ENCODE assay signal across 8 mouse cellular contexts in genomic region chr3:130181591-130181980, GRCm38 (mm10). TPM values are rescaled to one million over a fixed set of nuclear protein-coding genes. Genes with fewer than 3 reads are reported as not detected.
DNase-seq lines count a peak whose midpoint lies in the region; ATAC-seq lines count a peak whose summit lies in the region.

No protein-coding gene starts in this region.

- DNase-seq in heart, postnatal 10 days = no peak
- DNase-seq in midbrain, embryonic 11.5 days (ENCODE audit: low spot score, missing footprints) = peak; percentile 92
- DNase-seq in cerebellum, adult 11 months = no peak
- no peak for DNase-seq in adrenal gland, postnatal 14 days
- no peak for DNase-seq in right cerebral cortex, postnatal 4 days

- no peaks in the 10 kb centered on the region for H3K36me3 ChIP-seq in heart, embryonic 12.5 days
- H3K36me3 ChIP-seq in hindbrain, embryonic 12.5 days = no peaks in the 10 kb centered on the region
- H3K36me3 ChIP-seq in midbrain, embryonic 11.5 days (ENCODE audit: control insufficient read depth, insufficient read depth, low read length) = no peaks in the 10 kb centered on the region

- ATAC-seq in heart, embryonic 12.5 days (ENCODE audit: insufficient number of reproducible peaks, low FRiP score) = no peak
- no peak for ATAC-seq in hindbrain, embryonic 12.5 days (ENCODE audit: low FRiP score)
- ATAC-seq in midbrain, embryonic 11.5 days (ENCODE audit: low FRiP score) = no peak

- H3K4me2 ChIP-seq in heart, embryonic 12.5 days = peak overlapping the region; percentile 94
- H3K4me2 ChIP-seq in hindbrain, embryonic 12.5 days (replicated peaks) = peak overlapping the region; percentile 99
- H3K4me2 ChIP-seq in midbrain, embryonic 11.5 days = peak overlapping the region; percentile 91

- WGBS in heart, embryonic 12.5 days = 16% methylated on average over 8 of the region's 8 CpGs
- 23% methylated on average over 8 of the region's 8 CpGs for WGBS in hindbrain, embryonic 12.5 days
- 23% methylated on average over 8 of the region's 8 CpGs for WGBS in midbrain, embryonic 11.5 days

- H3K27me3 ChIP-seq in heart, embryonic 12.5 days (replicated peaks) = peaks cover 5% of the 10 kb centered on the region; the same call in 1 of the 2 replicates
- H3K27me3 ChIP-seq in hindbrain, embryonic 12.5 days = peaks cover 11% of the 10 kb centered on the region
- H3K27me3 ChIP-seq in midbrain, embryonic 11.5 days (ENCODE audit: control insufficient read depth, insufficient read depth, low read length) = peaks cover 2% of the 10 kb centered on the region; the same call in 1 of the 2 replicates

- H3K4me3 ChIP-seq in heart, embryonic 12.5 days = peak overlapping the region; percentile 66
- peak overlapping the region; percentile 50 for H3K4me3 ChIP-seq in brown adipose tissue, adult 24 weeks (ENCODE audit: insufficient read depth, low read depth, low read length)
- H3K4me3 ChIP-seq in hindbrain, embryonic 12.5 days = peak overlapping the region; percentile 55
- H3K4me3 ChIP-seq in midbrain, embryonic 11.5 days (ENCODE audit: low read depth, low read length) = peak overlapping the region; percentile 45

- intact Hi-C loops in heart, postnatal 10 days (cut with DNase I) = loop anchor here (5.0 kb wide), 4 partner anchors 84 to 511 kb away; no protein-coding TSS in a partner anchor

- H3K4me1 ChIP-seq in heart, embryonic 12.5 days (replicated peaks) = 0 out of 2 replicates have a peak, but pooled peaks cover 5% of the 10 kb centered on the region
- peaks cover 9% of the 10 kb centered on the region for H3K4me1 ChIP-seq in brown adipose tissue, adult 24 weeks (ENCODE audit: control insufficient read depth, insufficient read depth, insufficient read length, low read length)
- peaks cover 15% of the 10 kb centered on the region for H3K4me1 ChIP-seq in hindbrain, embryonic 12.5 days
- no peaks in the 10 kb centered on the region for H3K4me1 ChIP-seq in midbrain, embryonic 11.5 days (ENCODE audit: control insufficient read depth, insufficient read depth, low read length)

- peak overlapping the region; percentile 74 for H3K9ac ChIP-seq in heart, embryonic 12.5 days
- peak overlapping the region; percentile 57; the same call in 1 of the 2 replicates for H3K9ac ChIP-seq in hindbrain, embryonic 12.5 days
- peak overlapping the region; percentile 50 for H3K9ac ChIP-seq in midbrain, embryonic 11.5 days (ENCODE audit: low read length)

- no peaks in the 10 kb centered on the region for H3K9me3 ChIP-seq in heart, embryonic 12.5 days (replicated peaks)
- H3K9me3 ChIP-seq in hindbrain, embryonic 12.5 days (replicated peaks) = no peaks in the 10 kb centered on the region
- no peaks in the 10 kb centered on the region for H3K9me3 ChIP-seq in midbrain, embryonic 11.5 days (ENCODE audit: control insufficient read depth, low read length)

- H3K27ac ChIP-seq in heart, embryonic 12.5 days (ENCODE audit: poor library complexity, severe bottlenecking) = no peak overlapping the region
- H3K27ac ChIP-seq in brown adipose tissue, adult 24 weeks (replicated peaks; ENCODE audit: low read depth, low read length) = no peak overlapping the region
- H3K27ac ChIP-seq in hindbrain, embryonic 12.5 days = no peak overlapping the region
- no peak overlapping the region for H3K27ac ChIP-seq in midbrain, embryonic 11.5 days (ENCODE audit: low read depth, low read length)

RNA-seq across cellular contexts. Expression of gene Col25a1, which starts 50.3 kb away (rescaled TPM):
- polyA plus RNA-seq in heart, embryonic 12.5 days (2016; fragmentation: Nextera tagmentation; extraction: Ambion mirVana) = 2.6 and 3.5 TPM in 2 replicates
- total RNA-seq in heart, postnatal 10 days (2021) = 1 to 10 TPM; 1.2 to 1.3 TPM
- not detected in 2 replicates for polyA plus RNA-seq in brown adipose tissue, adult 24 weeks (2012; ENCODE audit: insufficient read depth, insufficient read length, missing spikeins)
- 10.0 and 11.8 TPM in 2 replicates for polyA plus RNA-seq in hindbrain, embryonic 12.5 days (2016; fragmentation: Nextera tagmentation; extraction: Ambion mirVana)
- polyA plus RNA-seq in midbrain, embryonic 11.5 days (2014; fragmentation: Nextera tagmentation; extraction: Ambion mirVana) = 3.0 and 3.5 TPM in 2 replicates
- total RNA-seq in adrenal gland, postnatal 14 days (2021) = 4.2 and 5.0 TPM in 2 replicates
